Mouse (Mus musculus) heart, embryonic 15.5 days (tissue): ENCODE data around the gene Gm21905. TPM values are rescaled to one million over a fixed set of nuclear protein-coding genes. Genes with fewer than 3 reads are reported as not detected.

ENCODE experiments used
- ATAC-seq: fragments of 200-750 bp; cut with Nextera tagmentation; replicated peaks from 2 replicates; pipeline ENCODE4 v1.8.0; 2017; ENCODE audit warnings: low read depth, moderate TSS enrichment; ENCODE audit not compliant: insufficient number of reproducible peaks, insufficient read depth, low FRiP score
- H3K27ac ChIP-seq: fragments of 300-500 bp; sonication (generic); 2 replicates; pipeline ENCODE4 v1.5.1; 2015; ENCODE audit warnings: mild to moderate bottlenecking, inconsistent platforms
- H3K27me3 ChIP-seq: fragments of 300-500 bp; sonication (generic); 2 replicates; pipeline ENCODE4 v1.6.1; 2015; ENCODE audit warnings: inconsistent platforms
- H3K36me3 ChIP-seq: fragments of 300-500 bp; sonication (generic); 2 replicates; pipeline ENCODE4 v1.6.1; 2015; ENCODE audit warnings: mild to moderate bottlenecking, inconsistent platforms
- H3K4me1 ChIP-seq: fragments of 300-500 bp; sonication (generic); replicated peaks from 2 replicates; pipeline ENCODE4 v1.6.1; 2015; ENCODE audit warnings: inconsistent platforms
- H3K4me2 ChIP-seq: fragments of 300-500 bp; sonication (generic); 2 replicates; pipeline ENCODE4 v1.6.1; 2015; ENCODE audit warnings: inconsistent platforms, mild to moderate bottlenecking, moderate library complexity
- H3K4me3 ChIP-seq: fragments of 300-500 bp; sonication (generic); 2 replicates; pipeline ENCODE4 v1.5.1; 2015; ENCODE audit warnings: mild to moderate bottlenecking, inconsistent platforms
- H3K9ac ChIP-seq: fragments of 300-500 bp; sonication (generic); 2 replicates; pipeline ENCODE4 v1.6.1; 2015; ENCODE audit warnings: mild to moderate bottlenecking, inconsistent platforms
- H3K9me3 ChIP-seq: fragments of 300-500 bp; sonication (generic); replicated peaks from 2 replicates; pipeline ENCODE4 v1.6.1; 2016; ENCODE audit warnings: inconsistent platforms
- whole genome bisulfite sequencing: fragments of 180-500 bp; shearing (Covaris S2); methylation state at CpG from one replicate; pipeline ENCODE4 v1.1.7; 2015; ENCODE audit warnings: mixed read lengths; 5-methylcytosine and 5-hydroxymethylcytosine counted together
- polyA plus RNA-seq: library from polyadenylated mRNA; unstranded; fragments of >200 nt; fragmentation: Nextera tagmentation; extraction: Ambion mirVana; gene quantifications from 2 replicates; pipeline ENCODE4 v1.2.1, GENCODE M21; 2015

The Gm21905 gene
- polyA plus RNA-seq, 1 experiment from 2014 or later: not detected

DNA sequence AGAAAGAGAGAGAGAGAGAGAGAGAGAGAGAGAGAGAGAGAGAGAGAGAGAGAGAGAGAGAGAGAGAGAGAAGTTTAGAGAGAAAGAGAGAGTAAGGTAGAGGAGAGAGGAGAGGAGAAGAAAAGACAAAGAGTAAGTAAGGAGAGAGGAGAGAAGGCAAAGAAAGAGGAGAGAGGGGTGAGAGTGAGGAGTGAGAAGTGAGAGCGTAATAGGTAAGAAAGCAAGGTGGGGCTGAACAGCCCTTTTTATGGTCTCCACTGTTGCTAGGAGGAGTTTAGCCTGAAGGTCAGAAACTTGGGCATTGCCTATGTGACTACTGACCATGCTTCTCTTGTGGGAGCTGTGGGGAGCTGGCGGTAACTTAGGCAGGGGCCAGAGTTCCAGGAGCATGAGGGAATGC, 4.9 kb downstream of the Gm21905 start, which contains the start of gene Gm5108:
Gm5108 (plus strand) TSS at position 301 of the 400 bp plus-strand sequence.
- 87% methylated on average over 2 of the region's 2 CpGs for WGBS
- no peak for ATAC-seq
- no peaks in the 10 kb centered on the region for H3K4me1 ChIP-seq
- H3K9me3 ChIP-seq: no peaks in the 10 kb centered on the region
- no peaks in the 10 kb centered on the region for H3K27me3 ChIP-seq
- H3K9ac ChIP-seq: no peak within 1 kb of the TSS
- no peak within 1 kb of the TSS for H3K27ac ChIP-seq
- no peaks in the 10 kb centered on the region for H3K36me3 ChIP-seq
- no peak within 1 kb of the TSS for H3K4me3 ChIP-seq
- no peak within 1 kb of the TSS for H3K4me2 ChIP-seq

DNA sequence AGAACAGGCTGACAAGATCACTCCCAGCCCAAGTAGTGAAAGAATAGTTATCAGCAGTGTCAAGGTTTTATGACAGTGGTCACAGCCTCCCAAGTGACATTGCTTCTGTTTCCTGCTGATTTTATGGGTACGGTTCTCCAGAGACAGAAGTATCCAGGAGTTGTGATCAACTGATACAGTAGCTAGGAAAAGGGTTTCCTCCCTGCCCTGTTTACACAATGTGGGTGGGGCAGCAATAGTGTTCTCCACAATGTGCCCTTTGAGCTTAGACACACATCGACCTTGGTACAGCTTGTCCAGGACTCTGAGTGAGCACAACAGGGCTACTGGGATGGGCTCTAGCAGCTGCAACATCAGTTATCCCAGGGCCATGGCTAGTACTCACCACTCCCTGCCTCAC, 14.6 kb downstream of the Gm21905 start:
- H3K4me3 ChIP-seq: no peak overlapping the region
- ATAC-seq: no peak
- no peaks in the 10 kb centered on the region for H3K36me3 ChIP-seq
- WGBS: 43% methylated on average over 2 of the region's 2 CpGs
- no peaks in the 10 kb centered on the region for H3K4me1 ChIP-seq
- H3K27ac ChIP-seq: no peak overlapping the region
- no peak overlapping the region for H3K4me2 ChIP-seq
- H3K27me3 ChIP-seq: no peaks in the 10 kb centered on the region
- H3K9ac ChIP-seq: no peak overlapping the region
- H3K9me3 ChIP-seq: no peaks in the 10 kb centered on the region

DNA sequence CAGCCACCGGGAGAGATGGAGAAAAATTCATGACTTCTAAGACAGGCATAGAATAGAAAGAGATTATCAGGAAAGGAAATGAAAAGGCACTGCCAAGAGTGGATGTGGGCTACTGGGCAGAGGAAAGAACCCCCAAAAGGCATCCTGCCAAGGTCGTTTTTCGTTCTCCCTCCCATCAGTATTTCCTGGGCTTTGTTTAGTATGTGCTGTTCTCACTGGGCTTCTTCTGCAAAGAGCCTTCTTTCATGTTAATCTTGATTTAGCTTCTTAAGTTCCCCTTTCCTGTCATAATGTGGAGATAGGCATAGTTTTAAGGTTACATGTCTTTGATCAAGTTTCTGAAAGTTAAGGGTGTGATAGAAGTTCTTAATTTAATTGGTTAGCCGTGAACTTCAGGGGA, 15.6 kb downstream of the Gm21905 start:
- no peaks in the 10 kb centered on the region for H3K27me3 ChIP-seq
- WGBS: 30% methylated on average over 4 of the region's 4 CpGs
- no peaks in the 10 kb centered on the region for H3K4me1 ChIP-seq
- no peaks in the 10 kb centered on the region for H3K9me3 ChIP-seq
- no peaks in the 10 kb centered on the region for H3K36me3 ChIP-seq
- H3K4me3 ChIP-seq: no peak overlapping the region
- no peak overlapping the region for H3K4me2 ChIP-seq
- no peak overlapping the region for H3K9ac ChIP-seq
- ATAC-seq: no peak
- H3K27ac ChIP-seq: no peak overlapping the region

DNA sequence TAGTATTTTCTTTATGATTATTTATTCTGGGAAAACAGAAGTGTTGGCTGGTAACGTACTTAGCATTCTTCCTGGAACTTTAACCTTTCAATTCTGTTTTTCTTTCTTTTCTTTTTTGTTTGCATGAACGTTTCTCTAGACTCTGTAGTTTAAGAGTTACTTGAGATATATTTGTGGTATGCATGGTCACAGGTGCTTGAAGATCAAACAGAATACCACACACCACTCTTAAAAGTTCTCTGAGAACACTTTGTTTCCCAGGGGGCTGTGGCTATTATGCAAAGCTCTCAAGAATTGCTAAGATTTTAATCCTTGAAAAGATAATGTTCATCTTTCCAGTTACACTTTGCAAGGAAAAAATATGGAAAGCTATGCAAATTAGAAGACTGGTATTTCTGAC, 41.7 kb downstream of the Gm21905 start:
- Histone ChIP-seq H3K27ac (no peak overlapping the region), H3K4me2 (no peak overlapping the region), H3K4me3 (no peak overlapping the region), H3K27me3 (no peaks in the 10 kb centered on the region), H3K9ac (no peak overlapping the region), H3K4me1 (no peaks in the 10 kb centered on the region), H3K9me3 (no peaks in the 10 kb centered on the region), H3K36me3 (no peaks in the 10 kb centered on the region)
- WGBS: 49% methylated on average over 2 of the region's 2 CpGs
- no peak for ATAC-seq

DNA sequence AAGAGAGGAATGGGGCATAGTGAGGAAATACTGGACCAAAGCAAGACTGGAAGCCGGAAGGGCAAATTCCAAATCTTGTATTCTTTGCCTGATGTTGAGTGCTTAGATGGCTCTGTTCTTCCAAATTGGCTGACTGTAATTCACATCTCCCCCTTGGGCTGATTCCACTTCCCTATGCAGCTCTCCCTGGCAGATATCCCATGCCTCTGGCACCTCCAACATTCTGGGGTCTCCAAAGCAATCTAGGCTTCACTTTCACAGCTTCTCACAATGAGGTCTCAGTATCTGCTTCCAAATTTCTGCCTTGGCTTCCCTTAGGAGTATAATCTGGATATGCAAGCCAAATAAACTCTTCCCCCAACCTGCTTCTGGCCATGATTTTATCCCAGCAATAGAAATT, 47.3 kb downstream of the Gm21905 start:
- ATAC-seq: no peak
- Histone ChIP-seq H3K36me3 (no peaks in the 10 kb centered on the region), H3K9ac (no peak overlapping the region), H3K4me2 (no peak overlapping the region), H3K27me3 (no peaks in the 10 kb centered on the region), H3K4me1 (no peaks in the 10 kb centered on the region), H3K27ac (no peak overlapping the region), H3K4me3 (no peak overlapping the region), H3K9me3 (no peaks in the 10 kb centered on the region)
- 82% methylated on average over 1 of the region's 1 CpGs for whole genome bisulfite sequencing

DNA sequence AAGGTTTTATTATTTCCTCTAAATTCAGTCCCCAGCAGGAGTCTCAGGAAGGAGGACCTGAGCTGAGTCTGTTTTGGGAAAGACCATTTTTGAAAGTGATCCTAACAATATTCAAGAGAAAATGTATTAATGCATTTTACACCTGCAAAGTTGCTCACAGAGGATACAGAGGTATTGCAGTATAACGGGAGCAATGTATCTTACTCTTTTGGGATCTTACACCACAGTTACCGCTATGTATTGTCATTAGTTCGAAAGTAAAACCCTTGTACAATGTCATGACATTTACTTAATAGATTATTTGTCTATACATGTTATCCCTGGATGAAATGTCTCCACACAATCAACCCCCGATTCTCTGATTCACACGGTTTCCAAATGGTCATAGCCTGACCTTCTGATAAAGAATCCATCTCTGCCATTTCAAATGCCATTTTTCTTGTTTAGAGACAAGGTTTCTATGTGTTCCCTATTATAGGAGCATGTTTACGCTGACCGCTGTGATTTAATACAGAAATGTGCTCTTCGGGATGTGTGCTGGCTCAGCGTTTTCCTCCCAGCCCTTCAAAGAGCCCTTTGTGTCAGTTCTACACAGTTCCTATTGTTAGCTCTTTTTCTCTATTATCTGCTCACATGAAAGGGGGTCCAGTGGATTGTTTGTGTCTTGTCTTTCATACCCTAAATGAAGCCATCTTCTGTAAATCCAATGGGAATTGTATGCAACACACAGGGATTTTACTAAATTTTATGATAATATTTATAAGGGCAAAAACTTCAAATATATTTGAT, 61.6 kb downstream of the Gm21905 start:
- no peak for ATAC-seq
- H3K4me2 ChIP-seq: no peak overlapping the region
- no peak overlapping the region for H3K9ac ChIP-seq
- WGBS: 80% methylated on average over 9 of the region's 9 CpGs
- H3K9me3 ChIP-seq: no peaks in the 10 kb centered on the region
- no peaks in the 10 kb centered on the region for H3K4me1 ChIP-seq
- H3K27me3 ChIP-seq: no peaks in the 10 kb centered on the region
- H3K27ac ChIP-seq: no peak overlapping the region
- no peaks in the 10 kb centered on the region for H3K36me3 ChIP-seq
- H3K4me3 ChIP-seq: no peak overlapping the region

DNA sequence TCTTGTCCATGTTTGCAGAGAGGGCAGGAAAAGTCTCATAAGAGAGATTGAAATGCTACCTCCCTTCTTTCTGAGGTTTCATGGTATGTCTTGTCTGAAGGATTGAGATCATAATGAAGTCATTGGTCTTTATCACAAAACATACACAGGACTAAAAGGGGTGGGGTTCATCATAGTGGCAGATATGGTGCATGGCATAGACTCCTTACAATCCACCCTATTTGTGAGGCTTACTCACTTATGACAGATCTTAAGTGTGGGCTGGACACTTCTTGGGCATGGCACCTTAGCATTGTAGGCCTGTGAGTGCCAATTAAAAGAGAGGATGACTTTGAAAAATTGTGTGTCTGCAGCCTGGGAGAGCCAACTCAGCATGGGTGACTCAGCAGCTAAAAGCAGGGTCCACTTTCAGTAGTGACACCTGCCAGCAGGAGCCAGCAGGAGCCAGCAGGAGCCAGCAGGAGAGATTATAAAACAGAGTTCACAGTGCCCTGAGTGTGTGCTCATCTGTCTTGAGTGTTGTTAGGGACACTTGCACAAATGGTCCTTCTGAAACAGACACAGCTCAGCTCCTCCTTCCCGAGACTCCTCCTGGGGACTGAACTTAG, 62.6 kb downstream of the Gm21905 start:
- Histone ChIP-seq H3K9me3 (no peaks in the 10 kb centered on the region), H3K27me3 (no peaks in the 10 kb centered on the region), H3K36me3 (no peaks in the 10 kb centered on the region), H3K4me2 (no peak overlapping the region), H3K9ac (no peak overlapping the region), H3K4me1 (no peaks in the 10 kb centered on the region), H3K27ac (no peak overlapping the region), H3K4me3 (no peak overlapping the region)
- ATAC-seq: no peak
- WGBS: 65% methylated on average over 1 of the region's 1 CpGs

Other genes starting within 250 kb of the Gm21905 start
- 6.2 and 11.9 TPM in 2 replicates for gene Atp8a1, start 99.0 kb downstream of the Gm21905 start, polyA plus RNA-seq
- not detected in 2 replicates for gene Gm5108, start 4.8 kb downstream of the Gm21905 start, polyA plus RNA-seq
- gene Grxcr1, start 85.4 kb upstream of the Gm21905 start, polyA plus RNA-seq: not detected in 2 replicates